Mouse (Mus musculus): ENCODE measurements around the gene Galnt3. TPM values are rescaled to one million over a fixed set of nuclear protein-coding genes. Genes with fewer than 3 reads are reported as not detected.

Gene Galnt3
- total RNA-seq (2023) = not detected

GRCm38 (mm10) chr2:66124591-66125271 lies at the start of gene Galnt3:
Galnt3 (minus strand) TSS chr2:66124994.

Other genes with a start within 250 kb of the Galnt3 start
- gene Ttc21b, start 131.6 kb upstream of the Galnt3 start, total RNA-seq (2023) = 1 to 10 TPM; 3.8 to 4.6 TPM